Mouse (Mus musculus) stomach, embryonic 16.5 days (tissue): Measurements from ENCODE around the gene Arpc5. TPM values are rescaled to one million over a fixed set of nuclear protein-coding genes. Genes with fewer than 3 reads are reported as not detected.
A peak's percentile ranks its signal among the peaks of the same experiment; 100 is the strongest.

Experiments used
- ATAC-seq: fragments of 200-750 bp; cut with Nextera tagmentation; 2 replicates; pipeline ENCODE4 v1.8.0; 2017; ENCODE audit warnings: moderate number of reproducible peaks, moderate TSS enrichment; ENCODE audit not compliant: insufficient read depth, low FRiP score
- H3K27ac ChIP-seq: fragments of 300-500 bp; sonication (generic); 2 replicates; pipeline ENCODE4 v1.5.1; 2014; ENCODE audit warnings: low read length
- H3K27me3 ChIP-seq: fragments of 300-500 bp; sonication (generic); 2 replicates; pipeline ENCODE4 v1.6.1; 2014; ENCODE audit warnings: low read length, control low read depth, mixed read lengths; ENCODE audit not compliant: control insufficient read depth, insufficient read depth
- H3K36me3 ChIP-seq: fragments of 300-500 bp; sonication (generic); 2 replicates; pipeline ENCODE4 v1.6.1; 2014; ENCODE audit warnings: low read length; ENCODE audit not compliant: control insufficient read depth, insufficient read depth
- H3K4me1 ChIP-seq: fragments of 300-500 bp; sonication (generic); 2 replicates; pipeline ENCODE4 v1.6.1; 2014; ENCODE audit warnings: low read length, control low read depth, mixed read lengths; ENCODE audit not compliant: control insufficient read depth, insufficient read depth
- H3K4me2 ChIP-seq: fragments of 300-500 bp; sonication (generic); 2 replicates; pipeline ENCODE4 v1.6.1; 2014; ENCODE audit warnings: low read depth, low read length, mixed read lengths
- H3K4me3 ChIP-seq: fragments of 300-500 bp; sonication (generic); replicated peaks from 2 replicates; pipeline ENCODE4 v1.5.1; 2014; ENCODE audit warnings: mild to moderate bottlenecking, low read length
- H3K9ac ChIP-seq: fragments of 300-500 bp; sonication (generic); 2 replicates; pipeline ENCODE4 v1.6.1; 2014; ENCODE audit warnings: low read length
- H3K9me3 ChIP-seq: fragments of 300-500 bp; sonication (generic); replicated peaks from 2 replicates; pipeline ENCODE4 v1.6.1; 2016; ENCODE audit warnings: low read length, control low read depth; ENCODE audit not compliant: control insufficient read depth
- WGBS: fragments of 180-500 bp; shearing (Covaris S2); extraction: QIAGEN DNeasy Blood & Tissue Kit; methylation state at CpG from one replicate; pipeline ENCODE4 v1.1.7; 2014; 5-methylcytosine and 5-hydroxymethylcytosine counted together
- polyA plus RNA-seq: library from polyadenylated mRNA; unstranded; fragments of >200 nt; fragmentation: Nextera tagmentation; extraction: Ambion mirVana; gene quantifications from 2 replicates; pipeline ENCODE4 v1.2.1, GENCODE M21; 2015

The Arpc5 gene
- polyA plus RNA-seq, 1 experiment from 2014 or later: 355 TPM

- H3K9me3 ChIP-seq: no peaks in the 10 kb centered on the region
- ATAC-seq: no peak
- no peaks in the 10 kb centered on the region for H3K27me3 ChIP-seq
- no peaks in the 10 kb centered on the region for H3K36me3 ChIP-seq
- no peak overlapping the region for H3K27ac ChIP-seq
- no peak overlapping the region for H3K9ac ChIP-seq
- WGBS: 72% methylated on average over 6 of the region's 6 CpGs
- peaks cover 8% of the 10 kb centered on the region for H3K4me1 ChIP-seq
- H3K4me3 ChIP-seq: no peak overlapping the region
- no peak overlapping the region for H3K4me2 ChIP-seq
Measured at GRCm38 (mm10) chr1:152804907-152805306, 38.6 kb downstream of the Arpc5 start.

- Histone ChIP-seq H3K36me3 (no peaks in the 10 kb centered on the region), H3K9ac (no peak overlapping the region), H3K4me1 (peaks cover 10% of the 10 kb centered on the region), H3K27me3 (no peaks in the 10 kb centered on the region), H3K4me2 (no peak overlapping the region), H3K27ac (peak overlapping the region; percentile 55), H3K4me3 (peak overlapping the region; percentile 9; the same call in 1 of the 2 replicates), H3K9me3 (no peaks in the 10 kb centered on the region)
- WGBS: 71% methylated on average over 18 of the region's 18 CpGs
- ATAC-seq: no peak
Measured at GRCm38 (mm10) chr1:152807619-152808391, 41.5 kb downstream of the Arpc5 start.

GRCm38 (mm10) chr1:152808392-152808680 is 42.0 kb downstream of the Arpc5 start:
- H3K4me2 ChIP-seq: no peak overlapping the region
- no peaks in the 10 kb centered on the region for H3K36me3 ChIP-seq
- H3K9me3 ChIP-seq: no peaks in the 10 kb centered on the region
- 82% methylated on average over 2 of the region's 2 CpGs for WGBS
- no peaks in the 10 kb centered on the region for H3K27me3 ChIP-seq
- peaks cover 10% of the 10 kb centered on the region for H3K4me1 ChIP-seq
- H3K9ac ChIP-seq: no peak overlapping the region
- no peak overlapping the region for H3K27ac ChIP-seq
- no peak for ATAC-seq
- H3K4me3 ChIP-seq: peak overlapping the region; percentile 9; the same call in 1 of the 2 replicates

- Histone ChIP-seq H3K27me3 (no peaks in the 10 kb centered on the region), H3K36me3 (no peaks in the 10 kb centered on the region), H3K9ac (0 out of 2 replicates have a peak overlapping the region, but pooled peaks have one; percentile 11), H3K4me2 (no peak overlapping the region), H3K4me3 (no peak overlapping the region), H3K9me3 (no peaks in the 10 kb centered on the region), H3K27ac (peak overlapping the region; percentile 60; the same call in 1 of the 2 replicates), H3K4me1 (peaks cover 10% of the 10 kb centered on the region)
- WGBS: 27% methylated on average over 8 of the region's 8 CpGs
- ATAC-seq: peak; percentile 76; the same call in 1 of the 2 replicates
Measured at GRCm38 (mm10) chr1:152809541-152810252, 43.4 kb downstream of the Arpc5 start.

GRCm38 (mm10) chr1:152810533-152811439 is 44.4 kb downstream of the Arpc5 start:
- H3K9ac ChIP-seq: no peak overlapping the region
- no peak overlapping the region for H3K4me3 ChIP-seq
- H3K27ac ChIP-seq: no peak overlapping the region
- H3K36me3 ChIP-seq: no peaks in the 10 kb centered on the region
- no peak for ATAC-seq
- H3K4me2 ChIP-seq: no peak overlapping the region
- 79% methylated on average over 13 of the region's 13 CpGs for WGBS
- H3K9me3 ChIP-seq: no peaks in the 10 kb centered on the region
- H3K4me1 ChIP-seq: peaks cover 16% of the 10 kb centered on the region
- no peaks in the 10 kb centered on the region for H3K27me3 ChIP-seq

- Histone ChIP-seq H3K4me3 (0 out of 2 replicates have a peak overlapping the region, but pooled peaks have one; percentile 13), H3K4me1 (0 out of 2 replicates have a peak, but pooled peaks cover 8% of the 10 kb centered on the region), H3K9ac (no peak overlapping the region), H3K4me2 (peak overlapping the region; percentile 25; the same call in 1 of the 2 replicates), H3K36me3 (no peaks in the 10 kb centered on the region), H3K9me3 (no peaks in the 10 kb centered on the region), H3K27me3 (no peaks in the 10 kb centered on the region), H3K27ac (no peak overlapping the region)
- WGBS: 32% methylated on average over 7 of the region's 7 CpGs
- peak; percentile 65 for ATAC-seq
Measured at GRCm38 (mm10) chr1:152815265-152815701, 48.9 kb downstream of the Arpc5 start.

- Histone ChIP-seq H3K27ac (no peak overlapping the region; the same call in 1 of the 2 replicates), H3K9me3 (no peaks in the 10 kb centered on the region), H3K36me3 (no peaks in the 10 kb centered on the region), H3K9ac (no peak overlapping the region), H3K4me1 (0 out of 2 replicates have a peak, but pooled peaks cover 8% of the 10 kb centered on the region), H3K4me3 (no peak overlapping the region), H3K27me3 (no peaks in the 10 kb centered on the region), H3K4me2 (no peak overlapping the region)
- WGBS: 38% methylated on average over 12 of the region's 12 CpGs
- no peak for ATAC-seq
Measured at GRCm38 (mm10) chr1:152817027-152817769, 50.9 kb downstream of the Arpc5 start.

- no peak for ATAC-seq
- Histone ChIP-seq H3K4me3 (no peak overlapping the region), H3K27me3 (no peaks in the 10 kb centered on the region), H3K27ac (no peak overlapping the region; the same call in 1 of the 2 replicates), H3K9ac (no peak overlapping the region), H3K9me3 (no peaks in the 10 kb centered on the region), H3K36me3 (no peaks in the 10 kb centered on the region), H3K4me1 (0 out of 2 replicates have a peak, but pooled peaks cover 8% of the 10 kb centered on the region), H3K4me2 (no peak overlapping the region)
- 53% methylated on average over 10 of the region's 10 CpGs for WGBS
Measured at GRCm38 (mm10) chr1:152817794-152818193, 51.5 kb downstream of the Arpc5 start.
